Mouse (Mus musculus) left cerebral cortex, adult 11 months (tissue): ENCODE data around the gene Olfr520.
"Not testable (repeated sequence)": the region's sequence is repeated elsewhere in the genome, so short reads cannot be mapped to it uniquely, and the experiment has no call there.

Experiments
- DNase-seq: peaks from one replicate; pipeline ENCODE4 v3.0.0; 2022; ENCODE audit warnings: low spot score

Olfr520 gene

DNA sequence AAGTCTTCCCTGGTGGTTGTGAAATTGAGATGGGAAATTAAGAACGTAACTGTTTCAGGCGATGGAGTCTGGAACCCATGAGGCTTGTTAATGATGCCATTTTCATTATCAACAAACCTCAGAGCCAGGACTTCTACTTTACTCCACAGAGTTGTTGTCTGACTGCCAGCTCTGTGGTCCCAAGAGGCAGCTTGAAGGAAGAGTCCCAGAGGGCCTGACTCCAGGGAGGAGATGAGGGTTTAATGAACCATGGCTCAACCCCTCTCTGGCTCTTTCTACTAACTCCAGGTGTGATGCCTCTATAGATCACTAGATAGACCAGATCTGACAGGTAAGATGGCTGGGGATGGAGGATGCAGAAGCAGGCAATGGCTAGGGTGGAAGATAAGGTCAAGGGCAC, at the start of gene Olfr520:
Gene Olfr520, plus strand, starts transcription at position 301 of the 400 bp plus-strand sequence.
- DNase-seq = no peak

DNA sequence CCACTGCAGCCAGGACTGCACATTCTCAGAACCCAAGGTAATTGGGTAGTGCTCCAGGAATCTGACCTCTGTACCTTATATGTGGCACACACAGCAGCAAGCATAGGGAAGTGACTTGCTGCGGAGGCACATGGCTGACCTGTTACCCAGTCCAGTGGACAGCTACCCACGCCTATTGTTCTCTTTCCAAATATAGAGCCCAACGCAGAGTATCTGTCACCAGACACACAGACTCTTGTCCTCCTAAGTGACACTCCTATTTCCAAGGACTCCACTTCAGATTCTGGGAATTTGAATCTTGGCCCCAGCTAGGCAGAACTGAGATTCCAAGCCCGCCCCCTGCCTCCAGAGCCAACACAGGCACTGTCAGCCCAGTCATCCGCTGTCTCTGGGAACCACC, 49.3 kb upstream of the Olfr520 start:
- DNase-seq = no peak

DNA sequence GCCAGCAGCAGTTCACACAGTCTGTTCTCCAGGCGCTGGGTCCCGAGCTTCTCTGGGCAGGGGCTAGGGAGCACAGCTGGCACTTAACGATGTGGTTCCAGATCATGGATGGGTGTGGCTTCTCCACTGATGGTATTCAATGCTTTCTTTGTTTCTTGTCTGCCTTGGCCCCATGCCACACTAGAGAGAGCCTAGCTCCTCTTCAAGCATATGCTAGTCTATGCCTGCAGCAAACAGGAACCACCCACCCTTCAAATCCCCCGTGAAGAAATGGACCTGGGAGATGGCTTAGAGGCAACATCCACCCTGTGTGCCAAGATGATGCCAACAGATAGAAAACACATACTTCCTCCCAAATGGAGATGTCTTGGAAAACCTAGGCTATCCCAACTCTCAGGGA, 46.0 kb upstream of the Olfr520 start:
- DNase-seq = no peak

DNA sequence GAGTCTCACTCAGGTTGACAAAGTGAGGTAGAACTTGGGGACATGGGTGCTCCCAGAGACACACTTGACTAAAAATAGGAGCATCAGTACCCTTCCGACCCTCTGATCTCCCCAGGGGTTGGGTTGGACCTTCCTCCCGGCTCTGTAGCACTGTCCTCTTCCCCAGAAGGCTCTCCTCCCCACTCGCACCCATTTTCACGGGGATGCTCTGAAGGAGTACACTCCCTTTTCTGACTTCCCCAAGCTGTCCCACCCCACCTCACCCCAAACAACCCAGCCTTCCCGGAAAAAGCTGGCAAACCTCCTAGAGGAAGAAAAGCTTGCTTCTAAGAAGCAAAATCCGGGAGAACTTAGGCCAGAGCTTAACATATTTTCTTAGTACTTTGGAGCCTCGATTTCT, 39.3 kb upstream of the Olfr520 start:
- DNase-seq = no peak

DNA sequence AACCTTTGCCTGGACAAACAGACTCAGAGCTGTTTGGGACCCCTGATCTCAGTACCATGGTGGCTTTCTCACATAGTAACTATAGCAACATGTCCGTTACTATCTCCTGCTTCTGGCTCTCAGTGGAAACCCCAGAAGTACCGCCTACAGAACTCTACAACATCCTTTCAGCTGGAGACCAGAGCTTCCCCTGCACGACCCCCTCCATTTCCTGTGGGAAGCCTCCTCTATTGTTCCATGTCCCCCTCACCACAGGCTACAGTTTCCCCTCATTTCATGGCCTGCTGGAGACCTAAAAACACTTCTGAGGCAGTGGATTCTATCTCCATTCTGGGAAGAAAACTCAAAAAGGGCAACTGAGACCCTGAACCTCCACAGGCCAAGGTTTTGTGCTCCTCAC, 37.7 kb upstream of the Olfr520 start:
- DNase-seq = no peak

DNA sequence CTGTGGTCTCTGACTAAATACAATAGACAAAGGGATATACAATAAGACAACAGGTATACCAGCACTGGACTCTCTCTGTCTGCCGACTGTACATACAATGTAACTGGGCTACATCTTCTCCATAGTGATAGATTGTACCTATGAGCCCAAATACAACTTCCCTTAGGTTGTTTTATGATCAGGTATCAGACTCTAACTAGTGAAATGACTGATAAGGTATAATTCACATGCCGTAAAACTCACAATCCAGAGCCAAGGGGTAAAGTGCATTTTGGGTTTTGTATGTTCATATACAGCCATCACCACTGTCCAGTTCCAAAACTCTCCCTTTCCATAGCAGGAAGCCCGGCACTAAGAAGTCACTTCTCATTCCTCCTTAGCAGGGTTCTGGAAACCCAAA, 36.7 kb upstream of the Olfr520 start:
- no peak for DNase-seq

DNA sequence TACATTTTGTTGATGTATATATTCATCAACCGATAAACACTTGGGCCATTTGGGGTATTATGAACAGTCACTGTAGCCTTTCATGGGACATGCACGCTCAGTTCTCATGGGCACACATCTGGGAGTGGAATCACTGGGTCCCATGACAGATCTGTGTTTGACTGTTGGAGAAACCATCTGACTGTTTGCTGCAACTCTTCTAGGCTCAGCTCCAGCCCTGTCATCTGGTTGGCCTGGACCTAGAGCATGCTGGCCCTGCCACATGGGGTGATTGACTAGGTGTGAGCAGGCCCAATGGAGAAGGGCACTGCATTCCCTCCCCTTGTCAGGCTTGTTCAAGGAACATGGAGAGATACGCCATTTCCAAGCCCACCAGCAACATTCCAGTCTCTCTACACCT, 36.1 kb upstream of the Olfr520 start:
- DNase-seq = no peak

DNA sequence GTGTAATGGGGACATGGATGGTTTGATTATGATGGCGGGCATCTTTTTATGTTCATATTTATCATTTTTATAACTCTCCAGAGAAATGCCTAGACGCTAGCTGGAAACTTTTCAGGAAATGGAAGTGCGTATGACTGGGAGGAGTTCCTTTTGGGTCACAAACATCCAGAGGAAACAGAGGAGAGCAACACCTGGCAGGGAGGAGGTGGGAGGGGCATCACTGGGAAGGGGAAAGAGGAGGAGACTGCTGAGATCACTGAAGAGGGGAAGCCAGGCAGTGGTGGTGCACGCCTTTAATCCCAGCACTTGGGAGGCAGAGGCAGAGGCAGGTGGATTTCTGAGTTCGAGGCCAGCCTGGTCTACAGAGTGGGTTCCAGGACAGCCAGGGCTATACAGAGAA, 35.6 kb upstream of the Olfr520 start:
- DNase-seq = not testable (repeated sequence)

DNA sequence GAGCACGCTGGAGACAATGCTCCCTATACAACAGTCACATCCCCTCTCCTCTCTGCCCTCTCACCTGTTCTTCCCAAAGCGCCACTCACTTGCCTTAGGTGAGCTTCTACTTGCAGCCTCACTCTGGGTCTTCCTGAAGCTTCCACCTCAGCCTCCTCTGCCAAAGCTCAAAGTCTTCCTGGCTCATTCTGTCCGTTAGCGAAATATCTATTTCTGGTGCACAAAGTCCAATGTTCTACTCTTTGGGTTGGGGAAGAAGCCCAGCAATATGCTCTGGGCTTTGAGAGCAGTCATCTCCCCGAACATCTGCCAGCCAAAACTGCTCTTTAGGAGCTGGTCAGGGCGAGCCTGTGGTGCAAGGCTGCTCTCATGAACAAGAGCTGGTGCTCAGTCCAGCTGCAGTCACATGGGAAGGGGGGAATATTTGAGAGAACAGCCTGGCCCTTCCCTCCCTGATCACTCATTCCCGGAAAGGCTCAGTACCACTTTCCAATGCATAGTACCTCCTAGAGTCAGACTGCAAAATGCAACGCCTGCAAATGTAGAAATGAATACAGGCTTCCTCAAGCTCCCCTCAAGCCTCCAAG, 34.5 kb upstream of the Olfr520 start:
- no peak for DNase-seq

DNA sequence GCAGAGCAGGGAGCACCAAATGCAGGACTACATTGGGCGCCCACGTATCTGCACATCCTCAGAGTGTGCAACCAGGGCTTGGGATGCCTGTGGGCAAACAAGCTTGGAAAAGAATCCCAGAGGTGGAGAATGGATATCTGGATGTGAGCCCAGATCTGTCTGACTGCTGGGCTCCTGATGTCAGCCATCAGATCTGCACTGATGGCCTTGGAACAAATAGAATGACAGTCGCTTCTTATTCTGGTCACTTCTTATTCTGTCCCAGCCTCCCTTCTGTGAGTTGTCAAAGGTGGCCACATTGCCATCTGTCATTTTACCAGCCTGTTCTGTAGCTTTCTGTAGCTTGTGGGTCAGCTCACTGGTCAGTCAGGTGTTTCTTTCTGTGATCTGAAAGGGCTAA, 31.5 kb upstream of the Olfr520 start:
- no peak for DNase-seq

DNA sequence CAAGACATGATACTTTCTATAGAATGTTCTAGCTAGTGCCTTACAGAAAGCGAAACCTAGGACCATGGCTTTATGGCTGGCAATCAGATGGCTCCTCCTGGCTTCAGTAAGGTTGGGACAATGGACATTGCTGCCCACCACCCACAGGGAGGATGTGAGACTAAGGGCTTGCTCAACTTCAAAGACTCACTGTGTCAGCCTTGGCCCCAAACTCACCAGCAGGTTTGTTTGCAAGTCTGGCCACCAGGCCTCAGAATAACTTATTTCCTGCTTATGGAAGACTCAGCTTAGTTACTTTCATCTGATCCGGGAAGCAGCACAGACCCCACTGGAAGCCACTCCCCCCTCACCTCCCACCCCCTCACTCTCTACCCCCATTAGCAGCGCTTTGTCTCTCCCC, 31.0 kb upstream of the Olfr520 start:
- no peak for DNase-seq

DNA sequence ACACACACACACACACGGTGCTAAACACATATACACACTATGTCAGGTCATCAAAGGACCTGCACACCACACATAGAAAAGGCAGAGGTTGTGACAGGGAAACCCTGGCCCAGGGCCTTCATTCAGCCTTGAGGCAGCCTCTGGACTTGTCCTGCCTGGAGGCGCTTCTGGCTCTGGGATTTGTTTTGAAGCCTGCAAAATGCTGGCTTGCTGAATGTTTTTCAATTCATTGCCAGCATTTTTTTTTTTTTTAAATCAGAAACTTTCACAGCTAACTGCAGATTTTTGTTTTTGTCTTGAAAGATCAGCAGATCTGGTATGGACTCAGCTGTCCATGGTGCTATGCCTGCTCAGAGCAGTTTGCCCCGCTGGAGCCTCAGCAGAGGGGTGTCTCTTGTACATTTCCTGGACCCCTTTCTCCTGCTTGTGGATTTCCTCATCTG, 30.3 kb upstream of the Olfr520 start:
- DNase-seq = no peak

DNA sequence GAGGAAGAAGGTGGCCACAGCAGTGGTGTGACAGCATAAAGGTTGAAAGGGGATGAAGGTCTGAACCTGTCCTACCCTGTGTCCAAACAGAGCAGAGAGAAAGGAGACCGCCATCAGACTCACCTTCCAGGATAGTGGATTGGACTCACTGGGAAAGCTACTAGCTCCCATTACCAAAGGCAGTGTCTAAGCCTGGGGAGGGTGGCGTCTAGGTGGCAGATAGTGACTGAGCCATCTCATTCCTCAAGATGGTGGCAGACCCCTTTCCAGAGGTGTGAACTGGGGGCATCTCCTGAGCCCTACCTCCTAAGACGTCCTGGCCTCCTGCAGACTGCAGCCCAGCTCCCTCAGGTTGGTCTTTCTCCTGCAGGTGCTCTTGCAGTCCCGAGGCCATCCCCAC, 29.4 kb upstream of the Olfr520 start:
- DNase-seq = no peak

DNA sequence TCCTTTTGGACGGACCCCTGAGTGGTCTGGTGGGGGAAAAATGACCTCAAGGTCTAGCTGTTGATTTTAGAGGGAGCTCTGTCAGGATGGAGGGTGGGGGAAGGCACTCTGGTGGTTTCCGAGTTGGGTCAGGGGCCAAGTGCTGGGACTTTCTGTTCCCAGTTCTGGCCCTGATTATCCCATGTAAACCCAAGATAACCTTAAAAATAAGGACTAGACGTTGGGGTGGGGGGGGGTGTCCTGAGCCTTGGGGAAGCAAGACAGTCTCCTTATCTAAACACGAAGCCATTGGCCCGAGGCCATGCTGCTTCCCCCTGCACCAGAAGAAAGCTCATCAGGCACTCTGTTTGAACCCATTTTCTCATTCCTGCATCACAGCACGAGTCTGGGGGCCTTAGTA, 27.9 kb upstream of the Olfr520 start:
- DNase-seq = no peak

DNA sequence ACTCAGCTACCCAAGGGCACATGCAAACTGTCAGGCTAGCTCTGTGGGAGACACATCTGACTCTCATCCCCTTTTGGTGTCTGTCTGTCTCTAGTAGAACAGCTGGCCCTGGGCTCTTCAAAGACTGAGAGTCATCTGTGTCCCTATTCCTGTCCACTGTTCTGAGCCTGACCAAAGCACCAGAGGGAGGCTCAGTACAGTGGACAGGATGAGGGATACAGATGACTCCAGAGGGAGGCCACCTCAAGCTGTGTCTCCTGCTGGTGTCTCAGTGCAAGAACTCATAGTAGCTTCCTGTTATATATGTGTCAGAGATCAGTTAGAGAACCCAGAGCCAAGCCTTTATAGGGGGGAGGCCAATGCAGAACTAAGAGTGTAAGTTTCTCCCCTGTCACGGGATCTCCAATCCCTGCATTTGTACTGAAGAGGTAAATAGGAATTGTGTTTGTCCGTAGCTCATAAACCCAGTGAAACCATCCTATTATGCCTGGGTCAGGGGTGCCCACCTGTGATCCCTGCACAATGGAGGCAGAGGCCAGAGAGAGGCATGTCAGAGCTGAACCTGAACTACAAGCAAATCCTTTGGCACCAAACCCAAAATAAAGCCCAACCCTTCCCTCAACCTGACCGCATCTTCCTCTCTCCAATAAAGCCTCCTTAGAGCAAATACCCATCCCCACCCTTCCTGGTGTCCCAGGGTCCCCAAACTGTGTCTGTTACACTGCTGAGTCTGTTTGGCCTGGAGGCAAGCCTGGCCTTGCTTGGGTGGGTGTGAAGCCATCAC, 25.1 kb upstream of the Olfr520 start:
- no peak for DNase-seq

DNA sequence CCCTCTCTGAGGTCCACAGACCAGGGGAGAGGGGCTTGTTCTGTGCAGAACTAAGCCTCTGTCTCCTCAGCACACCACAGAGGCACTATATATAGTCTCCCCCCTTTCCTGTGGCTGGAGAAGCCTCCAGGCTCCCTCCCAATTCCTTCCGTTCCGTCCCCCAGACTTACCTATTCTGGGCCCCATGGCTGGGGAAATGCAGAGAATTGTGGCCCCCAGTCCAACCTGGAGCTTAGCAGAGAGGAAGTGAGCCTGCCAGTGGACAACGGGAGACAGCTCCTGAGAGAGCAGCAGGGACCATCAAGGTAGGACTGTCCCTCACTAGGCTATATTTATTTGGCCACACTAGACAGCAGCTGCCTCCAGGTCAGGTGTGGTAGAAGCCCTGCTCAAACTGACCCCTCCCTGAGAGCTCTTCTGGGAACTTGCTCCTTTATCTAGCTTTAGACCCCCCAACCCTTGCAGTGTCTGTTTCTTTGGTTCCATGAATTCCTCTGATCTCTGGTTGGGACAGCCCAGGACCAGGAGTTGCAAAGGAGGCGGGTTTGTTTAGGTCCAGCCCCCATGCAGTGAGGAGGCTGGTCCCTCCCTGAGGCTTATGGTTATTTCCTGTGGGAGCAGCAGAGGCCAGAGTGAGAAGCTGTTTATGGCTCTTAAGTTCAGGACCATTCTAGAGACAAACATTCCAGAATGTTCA, 23.6 kb upstream of the Olfr520 start:
- DNase-seq = no peak

DNA sequence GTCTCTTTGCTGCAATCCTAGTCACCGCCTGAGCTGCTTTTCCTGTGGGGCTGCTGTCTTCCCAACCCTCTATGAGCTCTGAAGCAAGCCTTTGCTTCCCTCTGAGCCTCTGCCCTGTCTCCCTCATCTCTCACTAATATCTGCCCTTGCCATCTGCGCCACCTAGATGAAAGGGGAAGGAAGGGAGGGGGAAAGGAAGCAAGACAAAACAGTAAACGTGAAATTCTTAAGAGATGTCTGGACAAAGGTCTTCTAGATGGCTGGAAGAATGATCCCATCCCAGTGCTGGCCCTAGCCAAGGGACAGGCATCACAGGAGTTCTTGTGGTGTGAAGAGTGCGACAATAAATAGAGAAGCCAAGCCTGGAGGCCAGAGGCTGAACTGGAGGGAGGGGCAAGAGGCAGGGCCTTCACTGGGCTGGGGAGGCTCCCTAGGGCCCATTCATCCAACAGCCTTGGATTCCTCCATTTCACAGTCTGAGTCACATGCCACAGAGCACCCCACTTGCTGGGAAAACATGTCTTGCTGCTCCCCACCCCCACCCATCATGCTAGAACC, 23.0 kb upstream of the Olfr520 start:
- DNase-seq = no peak

DNA sequence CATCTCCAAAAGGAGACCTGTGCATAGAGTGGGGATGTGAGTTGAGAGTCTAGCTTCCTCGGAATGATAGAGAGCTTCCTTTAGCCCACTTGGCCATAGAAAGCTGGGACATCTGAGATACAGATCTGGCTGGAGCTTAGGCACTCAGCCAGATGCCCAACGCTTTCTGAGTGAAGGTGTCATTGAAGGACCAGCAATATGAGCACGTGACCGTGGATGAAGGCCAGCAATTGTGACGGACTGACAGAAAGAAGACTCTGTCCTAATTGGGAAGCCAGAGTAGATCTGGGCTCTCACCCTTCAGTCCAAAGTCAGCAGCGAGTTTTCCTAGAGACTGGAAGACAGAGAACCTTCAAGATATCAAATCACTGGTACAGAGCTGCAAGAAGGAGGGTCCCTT, 22.4 kb upstream of the Olfr520 start:
- no peak for DNase-seq

DNA sequence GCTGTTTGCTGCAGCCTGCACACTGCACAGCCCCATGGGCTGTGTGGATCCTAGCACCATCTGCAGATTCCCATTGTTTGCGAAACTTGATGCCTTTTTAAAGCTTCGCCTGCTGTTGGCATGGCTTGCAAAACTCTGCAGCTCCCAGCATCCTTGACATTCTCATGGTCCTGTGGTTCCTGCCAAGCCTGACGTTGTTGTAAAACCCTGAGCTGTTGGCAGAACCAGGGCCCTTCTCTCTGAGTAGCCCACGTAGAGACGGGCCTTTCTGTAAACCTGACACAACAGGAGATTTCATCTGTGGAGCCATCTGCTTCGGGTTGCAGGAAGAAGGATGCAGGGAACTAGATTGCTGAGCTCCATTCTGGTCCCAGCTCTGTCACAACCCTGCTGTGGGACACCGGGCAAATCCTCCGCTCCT, 21.8 kb upstream of the Olfr520 start:
- peak; percentile 60 for DNase-seq

DNA sequence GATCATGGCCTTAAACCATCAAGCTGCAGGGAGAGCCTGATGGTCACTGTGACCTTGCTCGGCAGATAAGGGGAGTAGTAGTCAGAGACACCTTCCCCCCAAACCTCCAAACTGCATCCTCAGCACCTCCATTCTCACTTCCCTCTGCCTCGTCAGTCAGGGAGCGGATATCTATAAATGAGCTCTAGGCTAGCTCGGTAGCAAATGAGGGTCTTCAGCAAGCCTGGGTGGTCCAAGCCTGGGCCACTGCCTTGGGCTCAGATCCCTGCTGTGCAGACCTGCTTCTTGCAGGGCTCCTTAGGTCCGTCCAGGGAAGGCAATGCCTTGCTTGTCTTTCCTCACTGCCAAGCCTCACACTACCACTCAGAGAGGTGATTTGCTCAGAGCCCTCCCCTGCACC, 21.3 kb upstream of the Olfr520 start:
- no peak for DNase-seq

DNA sequence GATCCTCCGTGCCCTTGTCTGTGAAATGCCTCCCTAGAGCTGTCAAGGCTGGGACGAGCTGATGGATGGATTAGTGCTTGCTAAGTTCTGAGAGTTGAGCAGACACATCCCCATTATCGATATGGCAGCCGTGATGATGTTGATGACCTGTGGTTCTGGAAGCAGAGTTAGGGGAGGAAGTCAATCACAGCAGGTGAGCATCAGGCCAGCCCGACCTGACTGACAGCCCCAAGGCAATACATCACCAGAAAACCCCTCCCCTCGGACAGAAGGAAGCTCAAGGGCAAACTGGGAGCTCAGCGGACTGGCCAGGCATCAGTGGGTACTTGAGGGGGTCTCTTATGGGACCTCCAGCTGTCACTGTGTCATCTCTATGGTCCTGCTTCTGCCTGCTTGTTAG, 20.1 kb upstream of the Olfr520 start:
- no peak for DNase-seq

DNA sequence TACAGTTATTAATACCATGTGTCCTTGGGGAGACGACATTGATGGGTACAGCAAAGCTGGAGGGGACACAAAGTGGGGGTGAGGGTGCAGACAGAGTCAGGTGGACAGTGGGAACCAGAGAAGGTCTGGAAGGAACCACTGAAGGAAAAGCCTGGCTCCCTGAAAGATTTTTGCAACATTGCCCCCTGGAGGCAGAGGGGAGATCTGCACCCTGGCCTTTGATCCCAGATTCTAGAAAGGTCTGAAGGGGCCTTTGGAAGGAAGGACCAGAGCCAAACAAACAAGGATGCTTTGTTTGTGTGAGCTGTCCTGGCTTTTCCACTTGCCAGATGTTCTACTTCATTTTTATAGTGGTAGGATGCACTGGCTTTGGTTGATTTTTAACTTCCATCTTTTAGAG, 19.6 kb upstream of the Olfr520 start:
- DNase-seq = no peak

DNA sequence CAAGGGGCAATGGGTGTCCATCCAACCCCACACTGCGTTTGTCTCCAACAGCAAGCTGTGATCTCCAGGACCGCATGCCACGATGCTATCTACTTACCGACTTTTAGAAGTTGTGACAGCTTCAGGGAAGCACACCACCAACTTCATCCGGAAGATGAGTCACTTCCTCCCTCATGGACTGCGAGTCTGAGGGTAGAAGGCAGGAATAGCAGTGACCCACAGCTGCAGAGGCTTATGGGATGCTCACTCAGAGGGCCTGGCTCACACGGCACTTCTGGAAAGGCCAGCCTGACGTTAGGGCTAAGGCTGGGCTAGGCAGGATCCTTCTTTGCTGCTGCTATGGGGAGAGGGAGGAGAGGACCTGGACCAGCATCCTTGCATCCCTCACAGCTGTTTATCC, 18.9 kb upstream of the Olfr520 start, which contains the start of gene Slco2b1:
Gene Slco2b1, minus strand, starts transcription at position 175 of the 400 bp plus-strand sequence.
- no peak for DNase-seq
